Mouse (Mus musculus) effector memory CD4-positive, alpha-beta T cell, adult 7 months (primary cell): ENCODE measurements around the gene Gm34653. TPM values are rescaled to one million over a fixed set of nuclear protein-coding genes. Genes with fewer than 3 reads are reported as not detected.

Source experiments
- polyA plus RNA-seq: library from polyadenylated mRNA; unstranded; fragments of 100-300 nt; shearing (Covaris generic); gene quantifications from one replicate; pipeline ENCODE4 v1.2.1, GENCODE M21; 2017

Gene Gm34653
- polyA plus RNA-seq: not detected

DNA sequence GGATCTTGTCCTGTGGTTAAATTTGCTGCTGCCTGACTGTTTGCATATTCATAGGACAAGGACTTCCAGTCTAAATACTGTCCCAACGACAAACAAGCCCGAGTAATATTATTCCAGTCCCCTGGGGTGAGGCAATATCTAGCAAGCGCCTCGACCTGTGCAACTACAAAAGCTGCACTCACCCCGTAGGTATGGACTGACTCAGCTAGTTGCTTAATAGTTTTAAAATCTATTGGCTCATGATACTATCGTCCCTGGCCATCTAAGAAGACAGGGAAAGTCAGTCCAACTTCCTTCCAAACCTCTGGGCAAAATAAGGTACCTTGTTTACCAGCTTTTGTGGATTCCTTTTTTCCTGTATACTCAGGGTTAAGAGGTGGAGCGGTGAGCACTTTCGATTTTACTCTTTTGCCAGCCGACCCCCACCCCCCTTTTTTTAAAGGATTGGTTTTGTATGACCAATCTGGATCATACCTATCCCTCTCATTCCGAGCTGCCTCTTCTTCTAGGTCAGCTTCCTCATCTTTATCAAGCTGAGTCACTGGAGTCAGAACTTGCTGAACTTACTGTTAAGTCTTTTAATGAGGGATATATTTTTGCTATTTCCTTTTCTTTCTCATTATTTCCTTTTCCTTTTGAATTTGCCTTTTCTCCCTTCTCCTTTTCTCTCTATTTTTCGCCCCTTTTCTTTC lies at the start of gene Gm34653:
TSS of gene Gm34653 (plus strand) at position 242 of the 692 bp plus-strand sequence.

DNA sequence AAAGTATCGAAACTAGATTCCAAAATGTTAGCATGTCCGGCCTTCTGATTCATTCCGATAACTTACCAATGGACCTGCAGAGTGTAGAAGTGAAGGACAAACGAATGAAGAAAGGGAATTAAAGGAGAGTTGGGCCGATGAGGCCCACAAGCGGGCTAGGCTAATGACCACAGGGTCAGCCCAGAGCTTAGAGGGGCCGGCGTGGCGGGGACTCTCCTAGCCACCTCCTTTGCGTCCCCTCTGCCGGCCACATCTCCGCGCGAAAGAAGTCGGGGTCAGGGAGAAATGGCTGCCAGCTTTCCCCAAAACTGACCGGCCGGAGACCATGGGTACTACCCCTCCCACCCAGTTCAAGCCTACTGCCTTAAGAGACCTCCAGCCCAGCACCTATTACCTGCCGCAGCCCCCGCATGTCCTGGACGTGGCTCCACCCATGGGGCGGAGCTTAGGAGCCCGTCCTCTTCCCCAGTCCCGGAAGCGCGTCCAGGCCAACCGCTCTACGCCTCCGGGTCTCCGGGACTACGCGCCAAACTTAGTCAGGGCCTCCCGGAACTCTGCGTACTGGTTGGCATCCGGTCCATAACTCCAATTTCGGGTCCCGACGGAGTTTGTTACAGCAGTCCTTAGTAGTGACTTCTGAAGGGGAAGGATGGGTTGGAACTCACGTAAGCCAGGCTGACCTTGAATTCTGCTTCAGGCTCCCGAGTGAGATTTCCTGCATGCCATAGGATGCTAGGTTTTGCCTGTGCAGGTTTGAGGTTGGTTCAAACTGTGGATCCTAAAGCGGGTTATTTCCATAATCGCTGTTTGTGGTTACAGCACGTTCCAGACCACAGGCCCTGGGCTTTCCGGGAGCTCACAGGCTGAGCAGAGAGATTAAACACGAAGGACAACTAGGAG lies 33.2 kb upstream of the Gm34653 start, which contains the start of gene Rabepk:
TSS of gene Rabepk (minus strand) at position 556 of the 900 bp plus-strand sequence.

DNA sequence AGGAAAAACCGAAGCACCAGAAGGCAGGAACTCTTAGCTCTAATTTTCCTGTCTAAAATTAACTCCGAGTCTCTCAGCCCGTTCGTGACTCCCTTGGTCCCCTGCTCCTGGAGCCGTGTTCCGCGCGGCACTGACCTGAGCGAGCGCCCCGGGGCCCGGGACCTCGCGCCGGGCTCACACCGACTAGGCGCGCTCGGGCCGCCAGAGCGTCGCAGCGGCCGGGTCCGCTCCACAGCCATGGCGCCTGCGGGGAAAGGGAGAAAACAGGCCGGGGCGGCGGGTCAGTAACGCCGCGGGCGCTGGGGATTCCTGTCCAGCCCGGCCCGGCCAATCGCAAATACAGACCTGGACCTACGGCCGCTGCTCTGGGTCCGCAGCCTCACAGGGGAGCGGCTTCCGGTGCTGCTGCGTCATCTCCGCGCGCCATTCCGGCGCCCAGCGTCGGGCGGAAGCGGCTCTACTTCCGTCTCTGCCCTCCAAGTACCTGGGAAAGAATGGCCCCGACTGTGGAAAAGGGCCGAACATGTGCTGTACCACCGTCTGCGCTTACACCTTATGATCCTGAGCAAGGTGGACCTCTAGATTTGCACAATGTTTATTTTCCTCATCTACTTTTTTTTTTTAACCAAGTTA lies 6.9 kb upstream of the Gm34653 start, which contains the start of gene Fbxw2:
TSS of gene Fbxw2 (minus strand) at position 485 of the 633 bp plus-strand sequence.

DNA sequence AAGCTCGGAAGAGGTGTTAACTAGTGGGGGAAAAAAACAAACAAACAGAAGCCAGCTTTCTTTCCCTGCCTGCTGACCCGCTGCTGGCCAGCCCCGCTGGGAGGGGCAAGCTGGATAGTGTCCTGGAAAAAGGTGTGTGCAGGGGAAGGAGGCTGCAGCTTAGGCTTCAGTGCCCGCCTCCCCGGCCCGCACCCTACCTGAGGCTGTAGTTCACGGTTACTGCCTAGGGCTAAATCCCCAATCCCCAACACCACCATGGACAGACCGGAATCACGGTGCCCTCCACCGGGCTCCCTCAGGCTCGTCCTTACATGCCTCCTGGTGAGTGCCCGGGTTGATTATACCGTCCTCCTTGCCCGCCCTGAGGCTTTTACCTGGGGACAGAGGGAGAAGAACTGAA lies 41.5 kb downstream of the Gm34653 start, which contains the start of gene Cutal:
TSS of gene Cutal (plus strand) at position 126 of the 400 bp plus-strand sequence.

DNA sequence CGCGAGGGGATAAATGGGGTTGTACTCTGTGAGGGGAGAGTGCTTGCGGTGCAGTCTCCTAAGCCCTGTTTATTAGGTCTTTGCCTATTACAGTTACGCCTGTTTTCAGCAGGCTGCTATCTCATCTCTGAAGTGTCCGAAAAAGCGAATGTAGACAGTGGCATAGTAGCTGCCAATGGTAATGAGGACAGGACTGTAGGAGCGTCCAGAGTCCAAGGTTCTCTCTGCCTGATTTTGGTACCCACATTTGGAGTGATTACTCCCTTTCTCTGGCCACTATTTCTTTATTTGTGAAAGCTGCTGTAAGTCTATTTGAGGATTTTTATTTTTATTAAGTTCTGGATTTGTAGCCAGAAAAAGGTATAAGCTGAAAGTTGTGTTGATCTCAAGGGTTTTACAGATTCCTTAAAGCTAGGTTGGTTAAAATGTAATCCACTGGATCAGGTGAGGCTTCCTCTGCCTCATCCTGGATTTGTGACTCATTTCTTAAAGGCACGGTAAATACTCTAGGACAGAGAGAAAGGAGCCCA lies 42.1 kb downstream of the Gm34653 start, which contains the start of gene Psmd5:
TSS of gene Psmd5 (minus strand) at position 153 of the 530 bp plus-strand sequence.

Other genes with a start within 250 kb of the Gm34653 start
- gene Gapvd1, start 77.8 kb upstream of the Gm34653 start, polyA plus RNA-seq: 97.3 TPM
- 1,238 TPM for gene Hspa5, start 61.0 kb upstream of the Gm34653 start, polyA plus RNA-seq
- 30.9 TPM for gene Rabepk, start 33.1 kb upstream of the Gm34653 start, polyA plus RNA-seq
- 158 TPM for gene Fbxw2, start 6.7 kb upstream of the Gm34653 start, polyA plus RNA-seq
- not detected for gene Cutal, start 41.4 kb downstream of the Gm34653 start, polyA plus RNA-seq
- 40.6 TPM for gene Psmd5, start 42.0 kb downstream of the Gm34653 start, polyA plus RNA-seq
- 3.1 TPM for gene Phf19, start 81.0 kb downstream of the Gm34653 start, polyA plus RNA-seq
- gene Traf1, start 128.8 kb downstream of the Gm34653 start, polyA plus RNA-seq: 1,568 TPM
- gene Hc, start 228.4 kb downstream of the Gm34653 start, polyA plus RNA-seq: not detected